Mouse (Mus musculus) WW6 (cell line): ENCODE measurements at regions not wholly inside any gene's neighbourhood (a gene's known extent, or its start where the extent isn't known, plus 50 kb on each side); places are given as distances from the start of the nearest gene placed in this dataset.

Experiments
- DNase-seq: peaks from one replicate; pipeline ENCODE4 v3.0.0-alpha.2; 2013; ENCODE audit warnings: low read depth, low spot score

DNA sequence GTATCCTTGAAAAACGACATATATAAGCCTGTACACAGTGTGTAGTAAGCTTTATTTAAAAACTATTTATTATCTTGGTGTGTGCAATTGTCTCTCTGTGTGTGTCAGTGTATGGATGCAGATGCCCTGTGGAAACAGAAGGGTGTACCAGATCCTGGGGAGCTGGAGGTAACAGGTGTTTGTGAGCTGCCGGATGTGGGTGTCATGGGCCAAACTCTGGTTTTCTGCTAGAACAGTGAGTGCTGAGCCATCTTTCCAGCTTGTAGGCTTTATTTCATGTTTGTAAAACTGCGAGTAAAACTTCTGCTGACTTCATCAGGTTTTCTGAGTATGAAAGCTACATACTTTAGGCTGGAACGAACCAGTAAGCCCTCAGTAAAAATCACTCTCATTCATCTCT lies 322.3 kb upstream of the Gm5148 start:
- DNase-seq: no peak

DNA sequence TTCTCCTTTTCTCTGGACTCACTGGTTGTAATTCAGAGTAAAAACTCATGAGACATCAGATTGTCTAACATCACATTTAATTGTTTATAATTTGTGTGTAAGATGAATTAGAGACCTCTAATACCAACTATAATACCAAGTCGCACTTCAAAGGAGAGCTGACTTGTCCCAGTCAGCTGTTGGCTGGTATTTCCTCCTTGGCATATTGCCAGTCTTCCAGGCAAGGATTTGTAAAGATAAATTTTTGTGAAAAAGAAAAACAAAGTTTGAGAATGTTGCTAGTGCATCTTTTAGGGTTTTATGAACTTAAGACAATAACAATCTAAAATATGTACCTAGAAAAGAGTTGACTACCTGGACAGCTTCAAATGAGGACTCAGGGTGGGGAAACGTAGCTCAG lies 321.7 kb upstream of the Gm5148 start:
- no peak for DNase-seq

- DNase-seq: no peak
These were observed 321.2 kb upstream of the Gm5148 start for GRCm38 (mm10) chr3:38045523-38045922.

DNA sequence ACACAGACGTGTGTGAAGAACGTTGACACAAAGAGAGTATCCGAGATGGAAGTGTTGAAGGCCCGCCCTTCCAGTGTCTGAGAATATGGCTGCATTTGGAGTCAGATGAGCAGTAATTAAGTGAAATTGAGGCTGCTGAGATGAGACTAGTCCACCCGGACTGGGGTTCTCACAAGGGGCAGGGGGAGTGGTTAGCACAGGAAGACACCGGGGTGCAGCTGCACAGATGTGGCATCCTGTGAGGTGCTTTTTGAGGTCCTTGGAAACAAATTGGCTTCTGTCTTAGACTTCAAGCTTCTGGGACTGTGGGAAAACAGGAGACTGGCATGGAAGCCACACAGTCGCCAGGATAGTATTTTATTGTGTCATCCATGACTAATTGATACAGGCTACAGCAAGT lies 320.0 kb upstream of the Gm5148 start:
- no peak for DNase-seq

GRCm38 (mm10) chr3:38042614-38043013 lies 318.3 kb upstream of the Gm5148 start:
- DNase-seq: no peak

DNA sequence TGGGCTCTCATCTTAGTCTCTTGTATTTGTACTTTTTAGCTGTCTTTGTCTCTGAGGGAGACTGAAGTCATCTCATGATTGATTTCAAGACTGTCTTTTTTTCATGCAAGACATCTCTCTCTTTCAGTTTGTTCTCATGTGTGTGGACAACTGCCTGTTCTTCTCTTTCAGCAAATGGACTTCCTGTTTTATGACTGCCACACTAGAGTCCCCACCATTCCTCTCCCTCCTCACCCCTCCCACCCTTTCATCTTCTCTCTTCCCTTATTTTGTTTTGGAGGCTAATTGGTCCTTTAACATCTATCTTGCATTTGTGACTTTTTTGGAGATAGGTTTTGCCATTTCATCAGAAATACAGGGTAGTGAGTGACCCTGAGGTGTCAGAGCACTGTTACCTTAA lies 311.8 kb upstream of the Gm5148 start:
- DNase-seq: no peak

- no peak for DNase-seq
These were observed 309.8 kb upstream of the Gm5148 start for GRCm38 (mm10) chr3:38034138-38034537.

- no peak for DNase-seq
These were observed 290.5 kb upstream of the Gm5148 start for GRCm38 (mm10) chr3:38014768-38015167.

DNA sequence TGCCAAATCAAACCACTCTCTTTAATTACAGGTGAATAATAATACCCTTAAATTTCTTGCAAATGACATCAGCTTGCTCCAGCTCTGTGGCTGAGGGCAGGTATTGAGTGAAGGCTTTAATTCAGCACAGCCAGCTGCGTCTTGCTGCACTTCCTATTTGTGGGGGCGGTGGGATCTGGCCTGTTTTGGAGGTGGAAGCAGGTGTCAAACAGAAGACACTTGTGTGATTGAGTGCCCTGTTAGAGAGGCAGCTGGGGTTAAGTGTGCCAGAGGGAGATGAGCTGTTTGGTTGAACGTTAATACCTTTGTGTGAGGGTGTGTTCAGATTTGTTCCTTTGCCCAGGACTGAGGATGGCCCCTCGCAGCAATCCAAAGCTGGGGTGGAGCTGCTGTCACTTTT lies 284.9 kb upstream of the Gm5148 start:
- DNase-seq: no peak

- DNase-seq: no peak
These were observed 284.0 kb upstream of the Gm5148 start for GRCm38 (mm10) chr3:38008321-38008720.

DNA sequence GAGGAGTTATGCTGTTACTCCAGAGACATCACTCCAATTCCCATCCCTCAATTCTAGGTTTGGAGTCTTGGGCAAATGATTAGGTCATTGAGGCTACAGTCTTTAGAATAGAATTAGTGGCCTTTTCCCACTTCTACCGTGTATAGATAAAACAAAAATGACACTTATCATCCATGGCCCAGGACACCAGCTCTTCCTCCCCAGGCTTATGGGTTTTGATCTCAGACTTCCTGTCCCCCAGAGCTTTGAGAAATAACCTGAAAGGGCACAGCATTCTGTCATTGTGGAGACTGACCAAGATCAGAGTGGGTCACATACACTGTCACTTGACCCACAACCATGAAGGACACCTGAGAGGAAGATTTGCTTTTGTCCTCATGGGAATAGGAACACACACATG lies 283.3 kb upstream of the Gm5148 start:
- DNase-seq: no peak

DNA sequence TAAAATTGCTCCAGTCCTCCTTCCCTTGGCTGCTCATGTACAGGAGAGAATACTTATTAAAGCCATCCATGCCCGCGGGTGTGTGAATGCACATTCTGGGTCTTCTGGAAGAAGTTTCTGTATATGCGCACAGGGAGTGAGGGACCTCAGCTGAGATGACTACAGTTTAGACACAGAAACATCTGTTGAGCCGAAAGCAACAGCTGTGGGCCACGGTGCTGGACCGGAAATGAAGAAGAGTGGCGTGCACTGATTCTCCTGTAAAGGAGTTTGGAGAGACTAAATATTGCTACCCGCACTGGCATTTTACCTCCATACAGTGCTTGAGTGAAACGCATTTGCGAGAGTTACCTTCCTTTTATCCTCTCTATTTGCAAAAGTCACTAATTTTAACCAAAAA lies 278.0 kb upstream of the Gm5148 start:
- DNase-seq: no peak

DNA sequence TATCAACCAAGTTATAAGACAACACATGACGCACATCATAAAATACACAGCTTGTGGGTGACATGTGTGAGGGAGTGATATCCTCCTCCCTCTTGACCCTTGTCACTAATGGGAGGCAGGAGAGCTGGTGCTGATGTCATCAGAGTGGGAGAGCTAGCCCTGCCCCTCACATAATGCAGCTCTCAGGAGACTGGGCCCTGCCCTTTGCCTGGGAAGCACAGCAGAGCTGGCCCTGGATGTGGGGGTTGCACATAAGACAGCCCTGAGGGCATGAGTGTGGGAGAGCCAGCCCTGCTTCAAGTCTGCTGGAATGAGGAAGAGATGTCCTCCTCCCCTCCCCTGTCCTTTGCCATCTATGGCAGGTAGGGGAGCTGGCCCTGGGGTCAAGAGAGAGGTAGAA lies 275.5 kb upstream of the Gm5148 start:
- DNase-seq: no peak

DNA sequence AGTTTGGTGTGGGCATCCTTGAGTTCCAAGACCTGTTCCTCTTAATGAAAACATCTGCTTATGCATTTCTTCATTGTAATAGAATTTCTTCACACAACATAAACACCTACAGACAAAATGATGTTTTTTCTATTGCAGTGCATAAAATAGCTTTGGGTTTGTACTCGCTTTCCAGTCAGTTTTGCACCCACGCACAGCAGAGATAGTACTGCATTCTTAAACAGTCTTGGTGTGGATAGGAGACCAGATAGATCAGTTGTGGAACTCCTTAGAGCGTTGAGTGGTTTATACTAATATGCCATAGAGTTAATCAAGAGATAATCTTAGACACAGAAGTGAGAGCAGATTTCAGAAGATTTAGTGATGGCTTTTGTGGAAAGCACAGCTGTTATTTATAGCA lies 273.7 kb upstream of the Gm5148 start:
- no peak for DNase-seq

- DNase-seq: no peak
These were observed 265.7 kb upstream of the Gm5148 start for GRCm38 (mm10) chr3:37989992-37990391.

DNA sequence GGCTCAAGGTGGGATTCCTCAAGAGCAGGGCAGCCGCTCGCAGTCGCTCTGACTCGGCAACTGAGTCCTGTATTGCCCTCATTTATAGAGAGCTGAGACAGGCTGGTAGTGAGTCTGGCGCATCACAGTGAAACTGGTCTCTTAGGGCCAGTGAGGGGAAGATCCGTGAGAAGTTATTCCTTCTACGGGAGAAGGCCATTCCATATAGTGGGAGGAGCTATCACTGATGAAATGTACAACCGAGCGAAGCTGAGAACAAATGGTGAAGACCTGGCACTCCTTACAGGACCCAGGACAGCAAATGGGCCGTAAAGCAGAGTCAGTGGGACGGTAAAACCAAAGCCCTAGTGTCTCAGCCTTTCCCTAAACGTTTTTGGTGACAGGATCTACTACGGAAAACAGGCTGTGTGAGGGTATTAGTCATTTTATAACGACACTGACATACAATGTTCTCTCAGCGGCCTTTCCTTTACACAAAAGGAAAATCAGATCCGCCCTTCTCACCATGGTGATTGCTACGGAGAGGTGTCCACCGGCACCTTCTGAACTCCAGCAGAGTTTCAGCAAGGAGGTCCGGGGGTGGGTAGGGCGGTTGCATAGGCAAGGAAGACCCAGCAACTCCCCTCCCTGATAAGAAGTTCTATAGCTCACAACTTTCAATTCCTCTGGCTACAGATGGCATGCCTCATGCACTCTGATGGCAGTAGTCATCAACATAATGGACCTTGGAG lies 263.6 kb upstream of the Gm5148 start:
- no peak for DNase-seq

DNA sequence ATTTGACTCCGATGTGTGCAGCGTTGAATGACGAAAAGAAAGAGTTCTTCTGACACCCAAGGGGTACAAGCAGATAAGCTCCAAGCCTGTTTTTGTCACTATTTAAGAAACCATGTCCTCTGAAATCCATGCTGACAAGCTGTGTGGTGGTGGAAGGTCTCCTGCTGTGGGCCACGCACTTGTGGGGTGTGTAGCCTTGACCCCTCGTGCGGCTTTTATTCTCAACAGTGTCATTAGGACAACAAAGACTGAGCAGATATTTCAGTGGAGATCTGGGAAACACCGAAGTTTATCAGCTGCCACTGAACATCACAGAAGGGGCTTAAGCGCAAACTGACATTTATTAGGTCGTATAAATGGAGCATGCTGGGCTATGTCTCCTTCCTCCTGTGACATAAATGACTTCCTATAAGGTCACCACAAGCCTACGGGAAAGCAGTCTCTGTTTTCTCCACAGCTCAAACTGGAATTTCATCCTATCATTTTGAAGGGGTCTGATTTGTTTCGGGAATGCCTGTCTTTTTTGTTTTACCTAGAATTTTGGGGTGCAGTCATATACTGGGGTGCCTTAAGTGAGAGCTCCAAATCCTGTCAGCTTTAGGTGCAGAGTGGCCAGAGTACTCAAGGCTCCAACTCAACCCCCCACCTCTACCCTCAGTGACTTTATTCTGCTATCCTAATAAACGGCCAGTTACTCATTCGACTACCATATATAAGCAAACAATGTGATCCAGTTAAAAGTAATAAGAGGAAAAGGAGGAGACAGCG lies 262.9 kb upstream of the Gm5148 start:
- no peak for DNase-seq

GRCm38 (mm10) chr3:37984706-37985105 lies 260.4 kb upstream of the Gm5148 start:
- no peak for DNase-seq

GRCm38 (mm10) chr3:37981481-37982180 lies 257.3 kb upstream of the Gm5148 start:
- no peak for DNase-seq

DNA sequence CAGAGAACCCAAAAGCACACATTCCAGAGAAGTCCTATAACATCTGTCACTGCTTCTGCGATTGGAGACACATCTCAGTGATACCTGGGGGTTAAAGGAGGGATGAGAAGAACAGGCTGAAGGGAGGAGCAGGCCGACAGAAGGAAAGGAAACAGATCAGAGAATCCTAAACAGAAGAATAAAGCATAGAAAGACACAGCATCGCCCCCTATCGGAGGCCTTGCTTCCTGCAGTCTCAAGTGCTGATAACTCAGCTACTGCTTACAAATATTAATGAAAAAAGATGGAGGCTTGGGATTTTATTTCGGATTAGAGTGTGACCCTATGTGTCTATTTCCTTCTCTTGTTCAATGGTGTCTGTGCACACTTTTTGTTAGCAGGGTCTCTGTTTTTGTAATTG lies 255.6 kb upstream of the Gm5148 start:
- DNase-seq: no peak

DNA sequence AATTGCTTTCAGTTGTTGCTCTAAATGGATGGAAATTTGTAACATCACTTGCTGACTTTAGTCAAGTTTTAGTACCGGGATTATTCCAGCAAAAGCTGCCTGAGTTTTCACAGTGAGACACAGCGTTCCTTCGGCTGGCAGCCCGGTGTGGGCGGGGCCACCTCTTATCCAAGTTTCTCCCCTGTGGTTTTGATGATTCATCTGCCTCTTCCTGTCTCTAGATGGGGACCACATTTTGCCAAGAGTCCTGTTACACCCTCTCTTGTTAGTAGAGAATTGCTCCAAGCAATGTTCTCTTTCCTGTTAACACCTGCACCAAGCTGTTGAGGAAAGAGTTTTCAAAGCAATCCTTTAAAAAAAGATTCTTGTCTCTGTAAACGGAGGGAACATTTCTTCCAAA lies 254.2 kb upstream of the Gm5148 start:
- no peak for DNase-seq

DNA sequence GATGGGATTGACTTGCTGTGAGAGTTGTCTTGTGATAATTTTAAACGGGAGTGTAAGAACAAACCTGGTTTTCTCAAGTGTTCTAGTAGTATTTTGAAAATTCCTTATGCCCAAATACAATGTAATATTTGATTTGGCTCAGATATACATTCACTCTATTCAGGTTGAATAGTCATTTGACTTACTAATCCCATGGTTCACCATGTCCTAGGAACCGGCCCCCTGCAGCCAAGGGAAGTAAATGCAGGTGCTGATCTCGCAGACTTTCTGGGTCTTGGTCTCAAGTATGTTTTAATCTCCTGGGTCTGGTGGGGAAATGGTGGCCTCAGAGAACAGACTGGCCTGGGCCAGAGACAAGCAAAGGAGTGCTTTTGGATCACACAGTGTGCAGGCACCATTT lies 253.2 kb upstream of the Gm5148 start:
- no peak for DNase-seq

GRCm38 (mm10) chr3:37976566-37976965 lies 252.3 kb upstream of the Gm5148 start:
- no peak for DNase-seq
